Mouse (Mus musculus): ENCODE results near the gene Glyctk. TPM values are rescaled to one million over a fixed set of nuclear protein-coding genes. Genes with fewer than 3 reads are reported as not detected.

The Glyctk gene
- 4.2 and 6.0 TPM in 2 replicates for polyA plus RNA-seq (2012; rRNA removed; ENCODE audit: low replicate concordance)

DNA sequence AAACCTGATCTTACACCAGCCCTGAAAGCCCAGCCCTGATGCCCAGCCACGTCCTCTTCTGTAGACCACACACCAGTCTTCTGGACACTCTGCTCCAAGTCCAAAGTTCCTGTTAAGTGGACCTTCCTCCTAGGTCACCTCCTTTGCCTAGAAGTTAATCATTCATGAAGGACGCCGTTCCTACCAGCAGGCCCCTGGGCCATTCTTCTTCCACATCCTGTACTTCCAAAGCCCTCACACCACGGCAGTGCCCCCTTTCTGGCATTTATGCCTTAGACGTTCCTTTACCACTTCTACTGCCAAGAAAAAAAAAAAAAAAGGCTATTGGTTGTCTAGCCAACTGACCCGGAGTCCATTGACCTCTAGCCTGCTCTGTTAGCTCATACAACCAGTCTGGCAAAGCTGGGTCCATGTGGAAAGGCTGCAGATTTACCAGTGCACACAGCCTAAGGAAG lies at the start of gene Glyctk:
Glyctk (minus strand) TSS at position 102 of the 455 bp plus-strand sequence.

GRCm38 (mm10) chr9:106202819-106203636 lies 45.1 kb upstream of the Glyctk start, which contains the start of gene Twf2:
Twf2 (plus strand) TSS chr9:106203108.

GRCm38 (mm10) chr9:106199535-106200272 lies 41.8 kb upstream of the Glyctk start, which contains the start of gene Ppm1m:
Ppm1m (minus strand) TSS chr9:106199746.

DNA sequence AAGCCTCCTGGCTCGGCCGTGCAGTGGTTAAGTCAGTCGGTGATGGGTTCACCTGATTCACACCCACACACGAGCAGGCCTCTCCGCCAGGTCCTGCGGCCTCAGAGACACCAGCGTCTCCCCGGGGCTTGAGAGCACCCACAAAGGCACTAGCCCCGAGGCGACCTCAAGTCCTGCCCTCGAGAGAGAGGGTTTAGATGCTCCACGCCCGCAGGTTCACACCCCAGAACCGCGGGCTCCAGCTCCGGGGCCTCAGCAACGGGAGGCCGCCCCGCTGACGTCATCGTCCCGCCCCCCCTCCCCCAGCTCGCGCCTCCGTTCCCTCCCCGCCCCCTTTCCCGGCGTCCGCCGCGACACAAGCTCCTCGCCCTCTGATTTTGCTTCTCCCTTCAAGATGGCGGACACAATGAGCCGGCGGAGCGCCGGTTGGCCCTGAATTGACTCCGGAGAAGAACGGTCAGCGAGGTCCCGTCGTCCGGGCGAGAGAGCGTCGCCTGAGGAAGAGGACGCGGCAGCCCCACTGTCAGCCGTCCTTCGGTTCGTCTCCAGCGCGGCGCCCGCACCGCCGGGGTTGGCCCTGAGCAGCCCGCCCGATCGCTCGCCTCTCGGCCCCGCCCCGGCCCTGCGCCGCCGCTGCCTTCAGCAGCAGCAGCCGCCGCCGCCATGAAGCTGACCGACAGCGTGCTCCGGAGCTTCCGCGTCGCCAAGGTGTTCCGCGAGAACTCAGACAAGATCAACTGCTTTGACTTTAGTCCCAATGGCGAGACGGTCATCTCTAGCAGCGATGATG lies 12.8 kb upstream of the Glyctk start, which contains the start of gene Wdr82:
Wdr82 (plus strand) TSS at position 373 of the 790 bp plus-strand sequence.

Other genes with a start within 250 kb of the Glyctk start
- 0.38 and 0.66 TPM in 2 replicates for gene Col6a5, start 197.5 kb downstream of the Glyctk start, polyA plus RNA-seq (2012; rRNA removed; ENCODE audit: low replicate concordance)
- 2.7 and 4.0 TPM in 2 replicates for gene Col6a4, start 61.4 kb downstream of the Glyctk start, polyA plus RNA-seq (2012; rRNA removed; ENCODE audit: low replicate concordance)
- 61.7 and 62.0 TPM in 2 replicates for gene Wdr82, start 12.8 kb upstream of the Glyctk start, polyA plus RNA-seq (2012; rRNA removed; ENCODE audit: low replicate concordance)
- 118 and 145 TPM in 2 replicates for gene Ppm1m, start 41.6 kb upstream of the Glyctk start, polyA plus RNA-seq (2012; rRNA removed; ENCODE audit: low replicate concordance)
- gene Twf2, start 45.0 kb upstream of the Glyctk start, polyA plus RNA-seq (2012; rRNA removed; ENCODE audit: low replicate concordance): 88.6 and 95.6 TPM in 2 replicates
- gene Tlr9, start 64.5 kb upstream of the Glyctk start, polyA plus RNA-seq (2012; rRNA removed; ENCODE audit: low replicate concordance): 20.9 and 36.6 TPM in 2 replicates
- 162 and 167 TPM in 2 replicates for gene Alas1, start 90.5 kb upstream of the Glyctk start, polyA plus RNA-seq (2012; rRNA removed; ENCODE audit: low replicate concordance)
- gene Poc1a, start 122.9 kb upstream of the Glyctk start, polyA plus RNA-seq (2012; rRNA removed; ENCODE audit: low replicate concordance): 5.5 and 5.8 TPM in 2 replicates
- 114 and 152 TPM in 2 replicates for gene Dusp7, start 210.5 kb upstream of the Glyctk start, polyA plus RNA-seq (2012; rRNA removed; ENCODE audit: low replicate concordance)

Measured in mammary gland, adult 2 months (tissue).